Mouse (Mus musculus) gastrocnemius, postnatal 4 days (tissue): ENCODE results near the gene Tmem269. TPM values are rescaled to one million over a fixed set of nuclear protein-coding genes. Genes with fewer than 3 reads are reported as not detected.

Experiments used
- DNase-seq, 2 experiments: peaks; one replicate each; pipeline ENCODE4 v3.0.0; 2021 to 2022; ENCODE audit warnings: low spot score in 2 of 2, mixed read lengths in 2 of 2
- long read RNA-seq, 2 experiments: library from polyadenylated mRNA; stranded (forward); transcript quantifications; one replicate each; pipeline ENCODE4 v2.0.0; 2021
- total RNA-seq, 2 experiments: library from RNA; stranded (reverse); gene quantifications; 2 replicates each; pipeline ENCODE4 v1.2.3; 2021

The Tmem269 gene
- not detected for total RNA-seq
- long read RNA-seq, experiment 1 = 0 reads
- long read RNA-seq, experiment 2 = 0 reads

- DNase-seq = no peak
Measured at GRCm38 (mm10) chr4:119218169-119218568, at the start of gene Tmem269. Gene Tmem269 (minus strand): TSS chr4:119218217.

GRCm38 (mm10) chr4:119266606-119267005, 48.6 kb upstream of the Tmem269 start:
- no peak for DNase-seq

GRCm38 (mm10) chr4:119263459-119263858, 45.4 kb upstream of the Tmem269 start:
- no peak for DNase-seq

- DNase-seq = no peak
Measured at GRCm38 (mm10) chr4:119262483-119262882, 44.5 kb upstream of the Tmem269 start.

GRCm38 (mm10) chr4:119261087-119261713, 43.2 kb upstream of the Tmem269 start:
- no peak for DNase-seq

- no peak for DNase-seq
Measured at GRCm38 (mm10) chr4:119259344-119260254, 41.6 kb upstream of the Tmem269 start.

- no peak for DNase-seq
Measured at GRCm38 (mm10) chr4:119257083-119257482, 39.1 kb upstream of the Tmem269 start.

- DNase-seq = no peak
Measured at GRCm38 (mm10) chr4:119255351-119255750, 37.3 kb upstream of the Tmem269 start, which contains the start of gene Cldn19. Gene Cldn19 (plus strand): TSS chr4:119255414.

- DNase-seq = no peak
Measured at GRCm38 (mm10) chr4:119254012-119254618, 36.1 kb upstream of the Tmem269 start.

GRCm38 (mm10) chr4:119252025-119252808, 34.2 kb upstream of the Tmem269 start:
- DNase-seq = no peak

GRCm38 (mm10) chr4:119248407-119248965, 30.5 kb upstream of the Tmem269 start:
- no peak for DNase-seq

GRCm38 (mm10) chr4:119247462-119248235, 29.6 kb upstream of the Tmem269 start:
- peak; percentile 53 to 74 for DNase-seq

GRCm38 (mm10) chr4:119246688-119247225, 28.7 kb upstream of the Tmem269 start:
- DNase-seq = no peak

- no peak for DNase-seq
Measured at GRCm38 (mm10) chr4:119245961-119246360, 27.9 kb upstream of the Tmem269 start.

- no peak for DNase-seq
Measured at GRCm38 (mm10) chr4:119245556-119245955, 27.5 kb upstream of the Tmem269 start.

- no peak for DNase-seq
Measured at GRCm38 (mm10) chr4:119244468-119245240, 26.6 kb upstream of the Tmem269 start.

- DNase-seq = no peak
Measured at GRCm38 (mm10) chr4:119242571-119242970, 24.6 kb upstream of the Tmem269 start.

- no peak for DNase-seq
Measured at GRCm38 (mm10) chr4:119241664-119242063, 23.6 kb upstream of the Tmem269 start.

GRCm38 (mm10) chr4:119239181-119239682, 21.2 kb upstream of the Tmem269 start:
- DNase-seq = no peak
